Comparison of ENCODE assay signal across 12 mouse cellular contexts in genomic region chr3:149174689-149175390, GRCm38 (mm10).
DNase-seq lines count a peak whose midpoint lies in the region; ATAC-seq and TF ChIP-seq lines count a peak whose summit lies in the region.
"Had no signal": no experiment of that assay in that cellular context is flagged by ENCODE, and none has a peak within 500 bp of the region (broad histone marks: within the 10 kb centered on the region; RNA-seq: fewer than 3 reads in every experiment).

No protein-coding gene starts in this region.

- intact Hi-C loops in heart, postnatal 36 days (cut with DNase I): no loop called here

- no peak for TF ChIP-seq CTCF in forebrain, postnatal 0 days (IDR thresholded peaks at IDR 0.05; ENCODE audit: low read depth)

- H3K36me3 ChIP-seq in forebrain, postnatal 0 days (ENCODE audit: insufficient read depth): no peaks in the 10 kb centered on the region
- no peaks in the 10 kb centered on the region for H3K36me3 ChIP-seq in forebrain, embryonic 15.5 days
- H3K36me3 ChIP-seq in midbrain, embryonic 13.5 days: no peaks in the 10 kb centered on the region
- no peaks in the 10 kb centered on the region for H3K36me3 ChIP-seq in midbrain, embryonic 11.5 days (ENCODE audit: control insufficient read depth, insufficient read depth, low read length)
- H3K36me3 ChIP-seq in neural tube, embryonic 15.5 days: no peaks in the 10 kb centered on the region
- H3K36me3 ChIP-seq: midbrain, embryonic 12.5 days had no signal

- no peak overlapping the region for H3K9ac ChIP-seq in forebrain, postnatal 0 days
- H3K9ac ChIP-seq in forebrain, embryonic 15.5 days (replicated peaks): no peak overlapping the region
- H3K9ac ChIP-seq in midbrain, embryonic 13.5 days (replicated peaks): no peak overlapping the region
- no peak overlapping the region for H3K9ac ChIP-seq in midbrain, embryonic 11.5 days (ENCODE audit: low read length)
- no peak overlapping the region for H3K9ac ChIP-seq in neural tube, embryonic 15.5 days (replicated peaks)
- H3K9ac ChIP-seq: midbrain, embryonic 12.5 days had no signal

- WGBS in forebrain, postnatal 0 days: 68% methylated on average over 11 of the region's 11 CpGs
- 66% methylated on average over 11 of the region's 11 CpGs for WGBS in forebrain, embryonic 15.5 days
- 68% methylated on average over 11 of the region's 11 CpGs for WGBS in midbrain, embryonic 13.5 days
- 68% methylated on average over 11 of the region's 11 CpGs for WGBS in midbrain, embryonic 11.5 days
- WGBS in neural tube, embryonic 15.5 days: 65% methylated on average over 11 of the region's 11 CpGs

- H3K9me3 ChIP-seq in forebrain, postnatal 0 days (ENCODE audit: low read length): no peaks in the 10 kb centered on the region
- no peaks in the 10 kb centered on the region for H3K9me3 ChIP-seq in forebrain, embryonic 15.5 days
- no peaks in the 10 kb centered on the region for H3K9me3 ChIP-seq in midbrain, embryonic 13.5 days
- H3K9me3 ChIP-seq in midbrain, embryonic 11.5 days (ENCODE audit: control insufficient read depth, low read length): no peaks in the 10 kb centered on the region
- H3K9me3 ChIP-seq in neural tube, embryonic 15.5 days (replicated peaks): no peaks in the 10 kb centered on the region
- H3K9me3 ChIP-seq: midbrain, embryonic 12.5 days had no signal

- no peak overlapping the region for H3K4me3 ChIP-seq in forebrain, postnatal 0 days (ENCODE audit: low read depth, low read length)
- no peak overlapping the region for H3K4me3 ChIP-seq in forebrain, embryonic 15.5 days
- H3K4me3 ChIP-seq in midbrain, embryonic 13.5 days (replicated peaks): no peak overlapping the region
- no peak overlapping the region for H3K4me3 ChIP-seq in midbrain, embryonic 11.5 days (ENCODE audit: low read depth, low read length)
- H3K4me3 ChIP-seq in neural tube, embryonic 15.5 days (replicated peaks): no peak overlapping the region
- H3K4me3 ChIP-seq: midbrain, embryonic 12.5 days had no signal

- ATAC-seq in forebrain, postnatal 0 days: peak; percentile 64; the same call in 1 of the 2 replicates
- no peak for ATAC-seq in forebrain, embryonic 15.5 days (replicated peaks)
- ATAC-seq in midbrain, embryonic 13.5 days: peak; percentile 68; the same call in 1 of the 2 replicates
- ATAC-seq in midbrain, embryonic 11.5 days (ENCODE audit: low FRiP score): no peak
- peak; percentile 91 for ATAC-seq in megakaryocyte-erythroid progenitor cell, adult 5-6 weeks (replicated peaks; ENCODE audit: low FRiP score, low TSS enrichment, poor library complexity, severe bottlenecking)
- no peak; the same call in 1 of the 2 replicates for ATAC-seq in neural tube, embryonic 15.5 days (ENCODE audit: low FRiP score)

- peak; percentile 77 for DNase-seq in forebrain, postnatal 0 days
- no peak for DNase-seq in midbrain, embryonic 11.5 days (ENCODE audit: low spot score, missing footprints)
- DNase-seq in heart, postnatal 36 days: no peak
- DNase-seq: adrenal gland, postnatal 10 days; cerebellum, adult 8-10 months; layer of hippocampus, postnatal 36 days; spleen, adult 18-20 months had no signal

- 0 out of 2 replicates have a peak, but pooled peaks cover 4% of the 10 kb centered on the region for H3K27me3 ChIP-seq in forebrain, postnatal 0 days (ENCODE audit: insufficient read depth, low read length)
- 0 out of 2 replicates have a peak, but pooled peaks cover 2% of the 10 kb centered on the region for H3K27me3 ChIP-seq in forebrain, embryonic 15.5 days
- H3K27me3 ChIP-seq in midbrain, embryonic 13.5 days: peaks cover 8% of the 10 kb centered on the region; the same call in 1 of the 2 replicates
- no peaks in the 10 kb centered on the region for H3K27me3 ChIP-seq in midbrain, embryonic 11.5 days (ENCODE audit: control insufficient read depth, insufficient read depth, low read length)
- no peaks in the 10 kb centered on the region for H3K27me3 ChIP-seq in neural tube, embryonic 15.5 days (replicated peaks)

- no peak overlapping the region for H3K4me2 ChIP-seq in forebrain, postnatal 0 days (ENCODE audit: low read depth)
- H3K4me2 ChIP-seq in forebrain, embryonic 15.5 days (replicated peaks): no peak overlapping the region
- no peak overlapping the region for H3K4me2 ChIP-seq in midbrain, embryonic 13.5 days (replicated peaks)
- H3K4me2 ChIP-seq in midbrain, embryonic 11.5 days: no peak overlapping the region
- H3K4me2 ChIP-seq in neural tube, embryonic 15.5 days: no peak overlapping the region
- H3K4me2 ChIP-seq: midbrain, embryonic 12.5 days had no signal

- H3K27ac ChIP-seq in forebrain, postnatal 0 days (ENCODE audit: low read depth, low read length): no peak overlapping the region
- H3K27ac ChIP-seq in forebrain, embryonic 15.5 days (replicated peaks): no peak overlapping the region
- H3K27ac ChIP-seq in midbrain, embryonic 13.5 days: no peak overlapping the region
- H3K27ac ChIP-seq in midbrain, embryonic 11.5 days (ENCODE audit: low read depth, low read length): no peak overlapping the region
- H3K27ac ChIP-seq in neural tube, embryonic 15.5 days (replicated peaks): no peak overlapping the region
- H3K27ac ChIP-seq: midbrain, embryonic 12.5 days had no signal

- H3K4me1 ChIP-seq in forebrain, postnatal 0 days (ENCODE audit: insufficient read depth): 0 out of 2 replicates have a peak, but pooled peaks cover 5% of the 10 kb centered on the region
- H3K4me1 ChIP-seq in forebrain, embryonic 15.5 days: no peaks in the 10 kb centered on the region
- peaks cover 9% of the 10 kb centered on the region for H3K4me1 ChIP-seq in midbrain, embryonic 13.5 days (replicated peaks)
- H3K4me1 ChIP-seq in midbrain, embryonic 11.5 days (ENCODE audit: control insufficient read depth, insufficient read depth, low read length): no peaks in the 10 kb centered on the region
- peaks cover 5% of the 10 kb centered on the region; the same call in 1 of the 2 replicates for H3K4me1 ChIP-seq in neural tube, embryonic 15.5 days

Comparison
In these comparisons a context has a peak if more than half of its experiments do, and no peak if none do; other contexts are left out.
1. ATAC-seq: peak in forebrain, postnatal 0 days (single experiment), midbrain, embryonic 13.5 days (single experiment) and megakaryocyte-erythroid progenitor cell, adult 5-6 weeks (single experiment); none in forebrain, embryonic 15.5 days (single experiment), midbrain, embryonic 11.5 days (single experiment) and neural tube, embryonic 15.5 days (single experiment).